Mouse (Mus musculus) neural tube, embryonic 14.5 days (tissue): ENCODE measurements around the gene Gm17332. TPM values are rescaled to one million over a fixed set of nuclear protein-coding genes. Genes with fewer than 3 reads are reported as not detected.

Experiments
- ATAC-seq: fragments of 200-750 bp; cut with Nextera tagmentation; 2 replicates; pipeline ENCODE4 v1.8.0; 2017; ENCODE audit warnings: low read depth, mild to moderate bottlenecking, moderate TSS enrichment, moderate library complexity
- H3K27ac ChIP-seq: fragments of 300-500 bp; sonication (generic); 2 replicates; pipeline ENCODE4 v1.5.1; 2014; ENCODE audit warnings: low read depth, mild to moderate bottlenecking, control low read depth, low read length, moderate library complexity, mixed read lengths
- H3K27me3 ChIP-seq: fragments of 300-500 bp; sonication (generic); 2 replicates; pipeline ENCODE4 v1.6.1; 2014; ENCODE audit warnings: low read length; ENCODE audit not compliant: control insufficient read depth, insufficient read depth
- H3K36me3 ChIP-seq: fragments of 300-500 bp; sonication (generic); 2 replicates; pipeline ENCODE4 v1.6.1; 2014; ENCODE audit warnings: low read length, mixed read lengths; ENCODE audit not compliant: control insufficient read depth, insufficient read depth
- H3K4me1 ChIP-seq: fragments of 300-500 bp; sonication (generic); 2 replicates; pipeline ENCODE4 v1.6.1; 2014; ENCODE audit warnings: low read length; ENCODE audit not compliant: control insufficient read depth, insufficient read depth
- H3K4me2 ChIP-seq: fragments of 300-500 bp; sonication (generic); 2 replicates; pipeline ENCODE4 v1.6.1; 2014; ENCODE audit warnings: mild to moderate bottlenecking, low read depth, low read length, control low read depth
- H3K4me3 ChIP-seq: fragments of 300-500 bp; sonication (generic); 2 replicates; pipeline ENCODE4 v1.5.1; 2014; ENCODE audit warnings: low read depth, low read length, control low read depth, mixed read lengths
- H3K9ac ChIP-seq: fragments of 300-500 bp; sonication (generic); replicated peaks from 2 replicates; pipeline ENCODE4 v1.6.1; 2014; ENCODE audit warnings: low read depth, mild to moderate bottlenecking, control low read depth, low read length, mixed read lengths
- H3K9me3 ChIP-seq: fragments of 300-500 bp; sonication (generic); 2 replicates; pipeline ENCODE4 v1.6.1; 2016; ENCODE audit warnings: low read length; ENCODE audit not compliant: control insufficient read depth
- WGBS: fragments of 180-500 bp; shearing (Covaris S2); extraction: QIAGEN DNeasy Blood & Tissue Kit; methylation state at CpG from one replicate; pipeline ENCODE4 v1.1.7; 2014; 5-methylcytosine and 5-hydroxymethylcytosine counted together
- polyA plus RNA-seq: library from polyadenylated mRNA; unstranded; fragments of >200 nt; fragmentation: Nextera tagmentation; extraction: Ambion mirVana; gene quantifications from 2 replicates; pipeline ENCODE4 v1.2.1, GENCODE M21; 2014

Gm17332 gene
- polyA plus RNA-seq: not detected in 2 replicates

DNA sequence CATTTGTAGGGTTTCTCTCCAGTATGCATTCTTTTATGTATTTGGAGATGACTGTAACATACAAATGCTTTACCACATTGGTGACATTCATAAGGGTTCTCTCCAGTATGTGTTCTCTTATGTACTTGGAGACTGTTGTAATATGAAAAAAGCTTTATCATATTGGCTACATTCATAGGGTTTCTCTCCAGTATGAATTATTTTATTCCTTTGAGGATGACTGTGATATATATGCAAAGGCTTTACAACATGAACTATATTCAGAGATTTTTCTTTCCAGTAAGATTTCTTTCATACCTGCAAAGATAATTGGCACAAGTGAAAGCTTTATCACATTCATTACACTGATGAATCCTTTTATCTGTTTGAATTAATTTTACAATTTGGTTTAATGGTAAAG lies at the start of gene Gm17332:
Gm17332 (minus strand) TSS at position 101 of the 400 bp plus-strand sequence.
- Histone ChIP-seq H3K4me1 (no peaks in the 10 kb centered on the region), H3K36me3 (no peaks in the 10 kb centered on the region), H3K9me3 (peaks cover 2% of the 10 kb centered on the region), H3K27me3 (no peaks in the 10 kb centered on the region), H3K4me2 (no peak within 1 kb of the TSS), H3K9ac (no peak within 1 kb of the TSS), H3K27ac (no peak within 1 kb of the TSS), H3K4me3 (no peak within 1 kb of the TSS)
- no peak for ATAC-seq

- Histone ChIP-seq H3K9ac (no peak overlapping the region), H3K27me3 (no peaks in the 10 kb centered on the region), H3K36me3 (no peaks in the 10 kb centered on the region), H3K27ac (no peak overlapping the region), H3K9me3 (no peaks in the 10 kb centered on the region), H3K4me3 (no peak overlapping the region), H3K4me1 (no peaks in the 10 kb centered on the region), H3K4me2 (no peak overlapping the region)
- no peak for ATAC-seq
- 75% methylated on average over 4 of the region's 4 CpGs for WGBS
Measured at GRCm38 (mm10) chr11:31229966-31230365, 47.7 kb upstream of the Gm17332 start.

DNA sequence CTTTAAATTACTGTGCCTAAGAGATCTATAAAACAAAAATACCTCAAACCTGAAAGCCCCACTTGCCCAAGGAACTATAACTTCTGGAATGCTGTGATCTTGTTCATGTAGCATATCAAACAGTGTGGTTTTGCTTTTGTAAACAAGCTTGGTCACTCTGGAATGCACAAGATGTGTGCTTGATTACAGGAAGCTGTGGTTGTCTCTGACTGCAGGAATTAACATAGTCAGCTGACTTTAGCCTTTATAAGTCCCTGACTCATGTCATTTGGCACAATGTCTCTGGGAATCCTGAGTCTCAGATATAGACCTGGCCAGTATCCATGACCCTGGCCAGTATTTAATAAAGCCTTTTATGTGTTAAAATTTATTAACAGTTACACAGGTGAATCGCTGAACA lies 43.1 kb upstream of the Gm17332 start:
- 92% methylated on average over 1 of the region's 1 CpGs for WGBS
- H3K4me3 ChIP-seq: no peak overlapping the region

GRCm38 (mm10) chr11:31218009-31218408 lies 35.7 kb upstream of the Gm17332 start:
- Histone ChIP-seq H3K9me3 (no peaks in the 10 kb centered on the region), H3K27me3 (no peaks in the 10 kb centered on the region), H3K4me3 (no peak overlapping the region), H3K36me3 (no peaks in the 10 kb centered on the region), H3K4me2 (no peak overlapping the region), H3K4me1 (no peaks in the 10 kb centered on the region), H3K9ac (no peak overlapping the region), H3K27ac (no peak overlapping the region)
- no peak for ATAC-seq

More for the DNA sequence above, 43.1 kb upstream of the Gm17332 start:
- no peak overlapping the region for H3K4me2 ChIP-seq
- H3K4me1 ChIP-seq: no peaks in the 10 kb centered on the region
- H3K9ac ChIP-seq: no peak overlapping the region
- no peak for ATAC-seq
- H3K9me3 ChIP-seq: no peaks in the 10 kb centered on the region
- no peaks in the 10 kb centered on the region for H3K27me3 ChIP-seq
- H3K36me3 ChIP-seq: no peaks in the 10 kb centered on the region
- H3K27ac ChIP-seq: no peak overlapping the region

DNA sequence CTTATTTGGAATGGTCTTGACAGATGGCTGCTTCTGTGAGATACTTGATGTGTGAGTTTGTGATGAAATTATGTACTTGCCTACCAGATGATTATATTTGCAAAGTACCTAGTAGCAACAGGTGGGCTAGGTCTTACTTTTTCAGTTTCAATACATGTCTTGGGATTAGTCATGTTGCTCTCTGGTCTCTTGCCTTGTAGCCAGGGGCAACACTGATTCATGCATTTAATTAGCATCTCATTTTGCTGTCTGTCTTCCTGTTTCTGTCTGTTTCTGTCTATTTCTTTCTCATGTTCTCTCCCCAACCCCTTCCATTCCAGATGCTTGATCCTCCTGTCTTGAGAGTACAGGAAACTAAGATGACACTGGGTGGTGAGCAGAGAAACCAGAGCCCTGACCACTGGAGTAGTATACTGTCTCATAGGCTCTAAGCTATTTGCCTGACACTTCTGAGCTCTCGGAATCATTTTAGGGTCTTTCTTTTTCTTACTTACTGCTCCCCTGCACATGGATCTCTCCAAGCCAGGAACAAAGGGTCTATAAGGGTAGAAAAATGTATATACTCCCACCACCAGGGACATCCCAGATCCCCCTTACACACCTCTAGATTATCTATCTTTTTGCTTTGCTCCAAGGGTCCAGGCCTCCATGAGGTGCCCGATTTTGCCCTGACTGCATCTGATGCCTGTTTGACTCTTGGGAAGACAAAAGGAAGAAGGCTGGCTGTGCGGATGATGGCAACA lies 13.5 kb upstream of the Gm17332 start:
- 66% methylated on average over 3 of the region's 3 CpGs for WGBS
- Histone ChIP-seq H3K9ac (no peak overlapping the region), H3K36me3 (no peaks in the 10 kb centered on the region), H3K4me3 (no peak overlapping the region), H3K27me3 (no peaks in the 10 kb centered on the region), H3K27ac (no peak overlapping the region), H3K4me1 (no peaks in the 10 kb centered on the region), H3K4me2 (no peak overlapping the region), H3K9me3 (no peaks in the 10 kb centered on the region)
- no peak for ATAC-seq

DNA sequence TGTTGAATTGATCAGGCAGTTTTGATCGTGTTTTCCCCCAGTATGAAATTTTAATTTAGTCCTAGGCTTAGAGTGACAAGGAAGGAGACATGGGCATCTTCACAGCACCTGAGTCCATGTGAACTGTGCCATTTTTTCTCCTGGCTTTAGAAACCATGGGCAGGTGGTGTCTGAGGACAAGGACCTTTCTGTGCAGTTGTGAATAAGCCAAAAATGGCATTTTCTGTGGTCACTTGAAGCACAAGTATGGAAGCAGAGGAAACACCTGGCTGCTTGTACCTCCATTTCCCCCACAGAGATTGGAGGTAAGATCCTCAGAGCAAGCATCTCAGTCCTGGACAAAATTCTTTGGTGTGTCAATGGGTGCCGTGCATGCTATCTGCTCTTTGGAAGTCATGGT lies 12.5 kb upstream of the Gm17332 start:
- ATAC-seq: no peak
- H3K9ac ChIP-seq: no peak overlapping the region
- no peak overlapping the region for H3K4me2 ChIP-seq
- no peak overlapping the region for H3K27ac ChIP-seq
- no peaks in the 10 kb centered on the region for H3K36me3 ChIP-seq
- no peaks in the 10 kb centered on the region for H3K4me1 ChIP-seq
- no peak overlapping the region for H3K4me3 ChIP-seq
- WGBS: 97% methylated on average over 2 of the region's 2 CpGs
- no peaks in the 10 kb centered on the region for H3K27me3 ChIP-seq
- H3K9me3 ChIP-seq: no peaks in the 10 kb centered on the region

GRCm38 (mm10) chr11:31170052-31170646 lies 12.1 kb downstream of the Gm17332 start:
- Histone ChIP-seq H3K9ac (no peak overlapping the region), H3K4me2 (peak overlapping the region; percentile 59), H3K27ac (no peak overlapping the region), H3K36me3 (no peaks in the 10 kb centered on the region), H3K4me3 (peak overlapping the region; percentile 40), H3K27me3 (no peaks in the 10 kb centered on the region), H3K9me3 (no peaks in the 10 kb centered on the region), H3K4me1 (no peaks in the 10 kb centered on the region)
- 15% methylated on average over 4 of the region's 4 CpGs for WGBS
- peak; percentile 28; the same call in 1 of the 2 replicates for ATAC-seq

DNA sequence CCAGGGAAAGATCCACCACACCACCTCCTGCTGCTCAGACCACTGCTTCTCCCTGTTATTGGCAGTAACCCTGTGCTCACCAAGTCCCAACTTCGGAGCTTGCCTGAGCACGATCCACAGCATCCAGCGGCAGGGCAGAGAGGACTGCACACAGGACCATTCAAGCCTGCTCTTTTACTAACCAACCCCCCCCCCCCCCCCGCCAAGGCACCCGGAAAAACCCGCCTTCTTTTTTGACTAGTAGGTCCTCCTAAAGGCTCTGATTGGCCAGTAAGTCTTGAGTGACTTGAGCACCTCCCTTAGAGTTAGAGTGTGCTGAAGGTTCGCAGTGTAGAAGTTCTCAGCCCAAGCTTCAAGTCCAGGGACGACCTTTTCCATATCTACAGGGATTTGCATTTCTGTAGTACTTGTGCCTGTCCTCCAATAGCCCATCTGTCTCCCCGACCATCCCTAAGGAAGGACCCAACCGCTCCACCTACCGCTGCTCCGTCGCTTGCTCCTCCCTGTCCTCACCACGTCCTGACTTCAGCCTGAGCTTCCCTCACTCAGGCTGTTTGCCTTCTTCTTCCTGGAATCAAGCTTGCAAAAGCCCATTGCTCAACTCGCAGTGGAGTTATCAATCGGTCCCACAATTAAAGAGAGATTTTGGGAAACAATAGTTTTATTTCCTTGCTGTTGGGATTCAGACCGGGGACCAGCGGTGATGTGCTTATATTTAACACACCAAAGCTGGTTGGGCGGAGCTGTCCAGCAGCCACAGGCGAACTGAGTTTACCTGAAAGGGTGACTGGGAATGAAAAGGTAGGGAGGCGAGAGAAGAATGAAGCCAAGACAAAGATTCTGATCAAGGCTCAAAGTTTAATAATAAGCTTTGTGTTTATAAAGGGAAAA lies 12.9 kb downstream of the Gm17332 start:
- no peaks in the 10 kb centered on the region for H3K36me3 ChIP-seq
- no peak overlapping the region for H3K9ac ChIP-seq
- H3K9me3 ChIP-seq: no peaks in the 10 kb centered on the region
- 5% methylated on average over 20 of the region's 21 CpGs for WGBS
- H3K27me3 ChIP-seq: no peaks in the 10 kb centered on the region
- H3K4me2 ChIP-seq: peak overlapping the region; percentile 59
- ATAC-seq: peak; percentile 92
- H3K4me3 ChIP-seq: peak overlapping the region; percentile 40
- no peaks in the 10 kb centered on the region for H3K4me1 ChIP-seq
- no peak overlapping the region for H3K27ac ChIP-seq

GRCm38 (mm10) chr11:31168831-31169160 lies 13.5 kb downstream of the Gm17332 start:
- ATAC-seq: no peak
- H3K4me2 ChIP-seq: peak overlapping the region; percentile 59
- H3K9ac ChIP-seq: no peak overlapping the region
- 32% methylated on average over 2 of the region's 2 CpGs for WGBS
- H3K27ac ChIP-seq: no peak overlapping the region
- H3K4me3 ChIP-seq: peak overlapping the region; percentile 40; the same call in 1 of the 2 replicates
- no peaks in the 10 kb centered on the region for H3K9me3 ChIP-seq
- no peaks in the 10 kb centered on the region for H3K4me1 ChIP-seq
- H3K27me3 ChIP-seq: no peaks in the 10 kb centered on the region
- H3K36me3 ChIP-seq: no peaks in the 10 kb centered on the region
